Mouse (Mus musculus): ENCODE results near the gene Olfr1381.
A peak's percentile ranks its signal among the peaks of the same experiment; 100 is the strongest.
"Not testable (repeated sequence)": the region's sequence is repeated elsewhere in the genome, so short reads cannot be mapped to it uniquely, and the experiment has no call there.

The Olfr1381 gene

DNA sequence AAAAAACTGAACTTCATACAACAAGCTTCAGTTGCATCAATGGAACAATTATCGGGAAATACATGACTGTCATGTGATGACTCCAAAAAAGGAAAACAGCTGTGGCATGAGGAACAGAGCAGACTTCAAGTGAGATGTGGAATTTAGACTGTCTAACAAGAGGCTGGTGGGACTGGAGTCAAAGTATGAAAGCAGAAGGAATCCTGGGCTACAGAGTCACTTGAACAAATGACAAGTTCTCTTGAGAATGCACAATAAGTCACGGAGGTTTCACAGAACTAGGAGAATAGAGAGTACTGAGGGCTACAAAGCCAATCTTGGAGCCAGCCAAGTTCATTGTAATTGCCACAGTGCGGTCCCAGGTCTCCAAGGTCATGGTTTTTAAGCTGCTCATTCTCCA lies at the start of gene Olfr1381:
TSS of gene Olfr1381 (plus strand) at position 301 of the 400 bp plus-strand sequence.
- not testable (repeated sequence) for DNase-seq (ENCODE audit: low spot score in 2 of 2)

- DNase-seq (ENCODE audit: low spot score in 2 of 2) = peak in 1 of 2 experiments; percentile 9
Measured at GRCm38 (mm10) chr11:49518086-49518485, 25.2 kb upstream of the Olfr1381 start.

GRCm38 (mm10) chr11:49519348-49519747 lies 23.9 kb upstream of the Olfr1381 start, which contains the start of gene Olfr1383:
Gene Olfr1383 (plus strand): TSS chr11:49519648.
- no peak for DNase-seq (ENCODE audit: low spot score in 2 of 2)

DNA sequence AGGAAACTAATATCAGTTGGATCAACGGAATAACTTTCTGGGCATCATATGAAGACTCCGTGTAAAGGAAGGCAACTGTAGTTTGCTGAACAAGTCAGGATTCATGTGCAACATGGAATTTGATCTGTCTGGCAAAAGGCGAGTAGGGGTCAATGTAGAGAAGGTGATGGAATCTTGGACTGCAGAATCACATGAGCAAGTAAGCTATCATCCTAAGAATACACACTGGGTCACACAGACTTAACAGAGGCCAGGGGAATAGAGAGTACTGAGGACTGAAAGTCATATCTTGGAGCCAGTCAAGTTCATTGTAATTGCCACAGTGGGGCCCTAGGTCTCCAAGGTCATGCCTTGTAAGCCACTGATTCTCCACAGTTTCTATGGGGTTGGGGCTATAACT lies 15.3 kb upstream of the Olfr1381 start, which contains the start of gene Olfr1382:
TSS of gene Olfr1382 (plus strand) at position 301 of the 400 bp plus-strand sequence.
- DNase-seq (ENCODE audit: low spot score in 2 of 2) = no peak

DNA sequence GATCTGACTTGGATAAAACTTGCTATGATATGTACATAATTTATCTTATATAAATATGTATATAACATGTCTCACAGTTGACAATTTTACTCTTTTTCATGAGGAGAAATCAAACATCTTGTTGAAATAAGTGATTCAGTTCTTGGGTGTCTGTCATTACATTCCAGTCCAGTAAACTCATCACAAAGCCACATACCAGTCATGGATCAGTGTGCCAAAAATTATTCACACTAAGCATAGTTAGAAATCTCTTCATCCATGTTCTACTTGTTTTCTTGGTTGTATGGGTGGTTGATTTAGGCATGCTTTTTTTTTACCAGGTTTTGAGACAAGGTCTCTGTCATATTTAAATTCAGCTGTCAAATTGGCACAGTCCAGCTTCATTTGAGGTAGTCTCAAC lies 10.5 kb upstream of the Olfr1381 start:
- DNase-seq (ENCODE audit: low spot score in 2 of 2) = no peak

DNA sequence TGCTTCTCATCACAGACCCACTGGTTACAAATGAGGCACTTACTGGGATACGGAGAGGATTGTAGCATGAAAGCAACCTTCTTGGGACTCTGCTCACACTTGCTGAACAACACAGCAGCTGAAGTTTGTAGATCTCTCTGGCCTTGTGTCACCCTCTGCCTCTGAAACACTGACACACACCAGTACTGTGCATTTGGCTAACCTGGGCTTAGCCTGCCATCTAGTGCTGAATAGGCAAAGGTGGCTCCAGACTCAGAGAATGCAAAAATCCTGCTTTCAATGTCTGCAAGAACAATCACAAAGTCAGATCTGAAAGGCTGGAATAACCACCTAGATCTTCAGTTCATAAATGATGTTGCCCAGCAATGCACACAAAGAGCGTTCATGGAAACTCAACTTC lies 6.6 kb upstream of the Olfr1381 start:
- DNase-seq (ENCODE audit: low spot score in 2 of 2) = peak in 1 of 2 experiments; percentile 31

DNA sequence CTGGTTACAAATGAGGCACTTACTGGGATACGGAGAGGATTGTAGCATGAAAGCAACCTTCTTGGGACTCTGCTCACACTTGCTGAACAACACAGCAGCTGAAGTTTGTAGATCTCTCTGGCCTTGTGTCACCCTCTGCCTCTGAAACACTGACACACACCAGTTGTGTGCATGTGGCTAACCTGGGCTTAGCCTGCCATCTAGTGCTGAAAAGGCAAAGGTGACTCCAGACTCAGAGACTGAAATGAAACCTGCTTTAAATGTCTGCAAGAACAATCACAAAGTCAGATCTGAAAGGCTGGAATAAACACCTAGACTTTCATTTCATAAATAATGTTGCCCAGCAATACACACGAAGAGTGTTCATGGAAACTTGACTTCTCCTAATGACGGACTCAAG lies 10.8 kb downstream of the Olfr1381 start:
- DNase-seq (ENCODE audit: low spot score in 2 of 2) = not testable (repeated sequence)

GRCm38 (mm10) chr11:49556578-49556977 lies 13.3 kb downstream of the Olfr1381 start, which contains the start of gene Olfr1380:
Gene Olfr1380 (plus strand): TSS chr11:49556878.
- not testable (repeated sequence) for DNase-seq (ENCODE audit: low spot score in 2 of 2)

DNA sequence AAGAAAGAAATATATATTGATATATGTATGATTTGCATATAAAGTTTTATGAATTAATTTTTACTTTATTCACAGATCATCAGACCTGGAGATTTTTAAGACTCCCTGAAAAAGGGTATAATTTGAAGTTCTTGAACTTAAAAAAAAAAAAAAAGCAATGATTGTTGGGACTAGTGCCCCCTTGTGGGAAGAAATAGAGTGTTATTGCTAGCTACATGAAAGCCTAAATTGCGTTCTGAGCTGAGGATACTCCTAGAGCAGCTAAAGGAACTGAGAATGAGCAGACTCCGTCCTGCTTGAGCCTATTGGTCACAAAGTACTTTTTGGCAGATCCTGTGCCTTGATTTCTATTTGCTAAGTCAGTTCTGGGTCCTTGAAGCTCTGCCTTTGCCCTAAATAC lies 31.8 kb downstream of the Olfr1381 start:
- DNase-seq (ENCODE audit: low spot score in 2 of 2) = not testable (repeated sequence)

DNA sequence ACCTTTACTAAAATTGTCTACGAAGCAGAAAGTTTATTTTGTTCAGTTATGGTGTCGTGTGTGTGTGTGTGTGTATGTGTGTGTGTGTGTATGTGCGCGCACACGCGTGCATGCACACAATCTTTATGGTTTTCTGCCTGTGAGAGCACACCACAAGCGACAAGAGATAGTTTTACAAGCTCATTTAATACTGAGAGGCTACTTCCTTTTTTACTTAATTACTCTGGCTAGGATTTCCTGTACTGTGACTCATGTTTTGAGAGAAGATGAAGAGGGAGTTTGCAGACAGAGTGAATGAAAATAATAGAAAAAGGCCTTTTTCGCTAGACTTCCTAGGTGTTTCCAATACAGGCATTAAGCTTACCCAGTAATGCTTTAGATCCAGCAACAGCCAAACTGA lies 37.2 kb downstream of the Olfr1381 start:
- DNase-seq (ENCODE audit: low spot score in 2 of 2) = not testable (repeated sequence)

- DNase-seq (ENCODE audit: low spot score in 2 of 2) = no peak
Measured at GRCm38 (mm10) chr11:49590213-49590612, 47.0 kb downstream of the Olfr1381 start.

DNA sequence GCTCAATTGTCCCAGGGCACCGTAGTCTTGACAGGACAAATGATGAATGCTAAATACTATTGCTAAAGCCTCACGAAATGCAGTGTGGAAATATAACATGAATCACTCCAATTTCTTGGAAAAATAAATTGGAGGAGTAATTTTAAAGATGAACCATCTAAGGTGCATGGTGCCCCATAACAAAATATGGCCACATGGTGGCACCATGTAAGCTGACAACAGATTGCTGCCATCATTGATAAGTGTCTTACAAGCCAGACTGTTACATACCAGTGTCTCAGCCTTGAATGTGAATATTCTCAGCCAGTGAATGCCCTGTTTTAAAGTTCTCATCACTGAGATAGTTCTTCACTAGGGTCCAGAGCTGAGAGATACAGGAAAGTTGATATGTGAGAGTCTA lies 53.9 kb downstream of the Olfr1381 start:
- DNase-seq (ENCODE audit: low spot score in 2 of 2) = not testable (repeated sequence)
